Mouse (Mus musculus) midbrain, embryonic 15.5 days (tissue): ENCODE measurements around the gene F2rl3. TPM values are rescaled to one million over a fixed set of nuclear protein-coding genes. Genes with fewer than 3 reads are reported as not detected.

ENCODE experiments used
- ATAC-seq: fragments of 200-750 bp; cut with Nextera tagmentation; replicated peaks from 2 replicates; pipeline ENCODE4 v1.8.0; 2017; ENCODE audit warnings: moderate TSS enrichment
- H3K27ac ChIP-seq: fragments of 300-500 bp; sonication (generic); 2 replicates; pipeline ENCODE4 v1.5.1; 2015; ENCODE audit warnings: mild to moderate bottlenecking, inconsistent platforms
- H3K27me3 ChIP-seq: fragments of 300-500 bp; sonication (generic); replicated peaks from 2 replicates; pipeline ENCODE4 v1.6.1; 2015; ENCODE audit warnings: inconsistent platforms
- H3K36me3 ChIP-seq: fragments of 300-500 bp; sonication (generic); replicated peaks from 2 replicates; pipeline ENCODE4 v1.6.1; 2015; ENCODE audit warnings: inconsistent platforms
- H3K4me1 ChIP-seq: fragments of 300-500 bp; sonication (generic); 2 replicates; pipeline ENCODE4 v1.6.1; 2015; ENCODE audit warnings: inconsistent platforms
- H3K4me2 ChIP-seq: fragments of 300-500 bp; sonication (generic); 2 replicates; pipeline ENCODE4 v1.6.1; 2015; ENCODE audit warnings: inconsistent platforms, mild to moderate bottlenecking, moderate library complexity
- H3K4me3 ChIP-seq: fragments of 300-500 bp; sonication (generic); 2 replicates; pipeline ENCODE4 v1.5.1; 2015; ENCODE audit warnings: mild to moderate bottlenecking, inconsistent platforms
- H3K9ac ChIP-seq: fragments of 300-500 bp; sonication (generic); 2 replicates; pipeline ENCODE4 v1.6.1; 2015; ENCODE audit warnings: mild to moderate bottlenecking, inconsistent platforms
- H3K9me3 ChIP-seq: fragments of 300-500 bp; sonication (generic); 2 replicates; pipeline ENCODE4 v1.6.1; 2016; ENCODE audit warnings: inconsistent platforms
- WGBS: fragments of 180-500 bp; shearing (Covaris S2); methylation state at CpG from one replicate; pipeline ENCODE4 v1.1.7; 2015; ENCODE audit warnings: mixed read lengths; 5-methylcytosine and 5-hydroxymethylcytosine counted together
- polyA plus RNA-seq: library from polyadenylated mRNA; unstranded; fragments of >200 nt; fragmentation: Nextera tagmentation; extraction: Ambion mirVana; gene quantifications from 2 replicates; pipeline ENCODE4 v1.2.1, GENCODE M21; 2015

The F2rl3 gene
- polyA plus RNA-seq, 1 experiment from 2014 or later: 0.59 TPM

GRCm38 (mm10) chr8:72751126-72751525, 10.6 kb upstream of the F2rl3 start:
- Histone ChIP-seq H3K27me3 (no peaks in the 10 kb centered on the region), H3K27ac (no peak overlapping the region), H3K4me3 (no peak overlapping the region), H3K9me3 (no peaks in the 10 kb centered on the region), H3K4me1 (no peaks in the 10 kb centered on the region), H3K36me3 (peaks cover 83% of the 10 kb centered on the region), H3K4me2 (no peak overlapping the region), H3K9ac (no peak overlapping the region)
- no peak for ATAC-seq
- WGBS: 87% methylated on average over 3 of the region's 3 CpGs

GRCm38 (mm10) chr8:72752289-72752688, 9.4 kb upstream of the F2rl3 start:
- no peak overlapping the region for H3K4me3 ChIP-seq
- H3K9ac ChIP-seq: no peak overlapping the region
- H3K4me1 ChIP-seq: no peaks in the 10 kb centered on the region
- no peak overlapping the region for H3K27ac ChIP-seq
- no peaks in the 10 kb centered on the region for H3K9me3 ChIP-seq
- H3K36me3 ChIP-seq: peaks cover 83% of the 10 kb centered on the region
- ATAC-seq: no peak
- no peak overlapping the region for H3K4me2 ChIP-seq
- 82% methylated on average over 3 of the region's 3 CpGs for WGBS
- no peaks in the 10 kb centered on the region for H3K27me3 ChIP-seq

- Histone ChIP-seq H3K9ac (no peak overlapping the region), H3K4me3 (no peak overlapping the region), H3K9me3 (no peaks in the 10 kb centered on the region), H3K4me1 (no peaks in the 10 kb centered on the region), H3K27ac (no peak overlapping the region), H3K4me2 (no peak overlapping the region), H3K36me3 (peaks cover 77% of the 10 kb centered on the region), H3K27me3 (no peaks in the 10 kb centered on the region)
- 98% methylated on average over 9 of the region's 9 CpGs for WGBS
- ATAC-seq: no peak
These were observed 8.5 kb upstream of the F2rl3 start for GRCm38 (mm10) chr8:72753165-72753564.

GRCm38 (mm10) chr8:72753781-72754180, 7.9 kb upstream of the F2rl3 start:
- Histone ChIP-seq H3K4me1 (no peaks in the 10 kb centered on the region), H3K4me3 (no peak overlapping the region), H3K4me2 (no peak overlapping the region), H3K9ac (no peak overlapping the region), H3K36me3 (peaks cover 70% of the 10 kb centered on the region), H3K27ac (no peak overlapping the region), H3K27me3 (no peaks in the 10 kb centered on the region), H3K9me3 (no peaks in the 10 kb centered on the region)
- ATAC-seq: no peak
- 97% methylated on average over 2 of the region's 2 CpGs for WGBS

GRCm38 (mm10) chr8:72756031-72756430, 5.6 kb upstream of the F2rl3 start:
- Histone ChIP-seq H3K4me2 (no peak overlapping the region), H3K4me3 (no peak overlapping the region), H3K36me3 (peaks cover 48% of the 10 kb centered on the region), H3K4me1 (no peaks in the 10 kb centered on the region), H3K9me3 (no peaks in the 10 kb centered on the region), H3K27ac (no peak overlapping the region), H3K9ac (no peak overlapping the region), H3K27me3 (no peaks in the 10 kb centered on the region)
- ATAC-seq: no peak
- 91% methylated on average over 2 of the region's 2 CpGs for WGBS

GRCm38 (mm10) chr8:72756771-72757390, 4.8 kb upstream of the F2rl3 start:
- Histone ChIP-seq H3K4me3 (no peak overlapping the region), H3K9ac (no peak overlapping the region), H3K27me3 (no peaks in the 10 kb centered on the region), H3K4me2 (no peak overlapping the region), H3K36me3 (peaks cover 45% of the 10 kb centered on the region), H3K4me1 (no peaks in the 10 kb centered on the region), H3K27ac (no peak overlapping the region), H3K9me3 (no peaks in the 10 kb centered on the region)
- ATAC-seq: no peak
- WGBS: 96% methylated on average over 35 of the region's 35 CpGs

- Histone ChIP-seq H3K27me3 (no peaks in the 10 kb centered on the region), H3K9ac (no peak overlapping the region), H3K36me3 (peaks cover 38% of the 10 kb centered on the region), H3K9me3 (no peaks in the 10 kb centered on the region), H3K4me3 (no peak overlapping the region), H3K4me2 (no peak overlapping the region), H3K4me1 (no peaks in the 10 kb centered on the region), H3K27ac (no peak overlapping the region)
- no peak for ATAC-seq
- WGBS: 94% methylated on average over 15 of the region's 15 CpGs
These were observed 4.1 kb upstream of the F2rl3 start for GRCm38 (mm10) chr8:72757426-72758195.

GRCm38 (mm10) chr8:72758310-72758709, 3.4 kb upstream of the F2rl3 start:
- Histone ChIP-seq H3K36me3 (peaks cover 33% of the 10 kb centered on the region), H3K27ac (no peak overlapping the region), H3K9ac (no peak overlapping the region), H3K27me3 (no peaks in the 10 kb centered on the region), H3K4me2 (no peak overlapping the region), H3K4me1 (no peaks in the 10 kb centered on the region), H3K9me3 (no peaks in the 10 kb centered on the region), H3K4me3 (no peak overlapping the region)
- no peak for ATAC-seq

GRCm38 (mm10) chr8:72760216-72760615, 1.5 kb upstream of the F2rl3 start:
- no peaks in the 10 kb centered on the region for H3K27me3 ChIP-seq
- 89% methylated on average over 3 of the region's 3 CpGs for WGBS
- H3K4me3 ChIP-seq: no peak overlapping the region
- H3K4me1 ChIP-seq: no peaks in the 10 kb centered on the region
- no peak overlapping the region for H3K27ac ChIP-seq
- H3K9ac ChIP-seq: no peak overlapping the region
- H3K9me3 ChIP-seq: no peaks in the 10 kb centered on the region
- peaks cover 20% of the 10 kb centered on the region for H3K36me3 ChIP-seq
- no peak overlapping the region for H3K4me2 ChIP-seq
- no peak for ATAC-seq

GRCm38 (mm10) chr8:72762306-72762705, 626 bp downstream of the F2rl3 start:
- Histone ChIP-seq H3K9ac (no peak overlapping the region), H3K4me3 (no peak overlapping the region), H3K27ac (no peak overlapping the region), H3K36me3 (peaks cover 3% of the 10 kb centered on the region; the same call in 1 of the 2 replicates), H3K9me3 (no peaks in the 10 kb centered on the region), H3K4me1 (0 out of 2 replicates have a peak, but pooled peaks cover 4% of the 10 kb centered on the region), H3K4me2 (no peak overlapping the region), H3K27me3 (no peaks in the 10 kb centered on the region)
- 92% methylated on average over 12 of the region's 12 CpGs for WGBS
- ATAC-seq: no peak

GRCm38 (mm10) chr8:72765696-72766095, 4.0 kb downstream of the F2rl3 start:
- H3K9me3 ChIP-seq: no peaks in the 10 kb centered on the region
- H3K4me2 ChIP-seq: no peak overlapping the region
- no peak overlapping the region for H3K27ac ChIP-seq
- ATAC-seq: no peak
- H3K36me3 ChIP-seq: no peaks in the 10 kb centered on the region
- WGBS: 73% methylated on average over 4 of the region's 4 CpGs
- 0 out of 2 replicates have a peak, but pooled peaks cover 4% of the 10 kb centered on the region for H3K4me1 ChIP-seq
- H3K27me3 ChIP-seq: no peaks in the 10 kb centered on the region
- H3K9ac ChIP-seq: no peak overlapping the region
- no peak overlapping the region for H3K4me3 ChIP-seq

GRCm38 (mm10) chr8:72766777-72767176, 5.1 kb downstream of the F2rl3 start:
- Histone ChIP-seq H3K4me2 (no peak overlapping the region), H3K27me3 (no peaks in the 10 kb centered on the region), H3K4me1 (0 out of 2 replicates have a peak, but pooled peaks cover 4% of the 10 kb centered on the region), H3K9ac (no peak overlapping the region), H3K9me3 (no peaks in the 10 kb centered on the region), H3K4me3 (no peak overlapping the region), H3K36me3 (no peaks in the 10 kb centered on the region), H3K27ac (no peak overlapping the region)
- ATAC-seq: peak; percentile 53; the same call in 1 of the 2 replicates
- 25% methylated on average over 7 of the region's 7 CpGs for WGBS

- Histone ChIP-seq H3K27ac (no peak overlapping the region), H3K4me2 (no peak overlapping the region), H3K9ac (no peak overlapping the region), H3K4me1 (no peaks in the 10 kb centered on the region), H3K27me3 (no peaks in the 10 kb centered on the region), H3K9me3 (no peaks in the 10 kb centered on the region), H3K4me3 (no peak overlapping the region), H3K36me3 (no peaks in the 10 kb centered on the region)
- no peak for ATAC-seq
- whole genome bisulfite sequencing: 100% methylated on average over 1 of the region's 1 CpGs
These were observed 16.1 kb downstream of the F2rl3 start for GRCm38 (mm10) chr8:72777797-72778196.
